Comparison of ENCODE assay signal across 9 mouse cellular contexts in genomic region chr6:55379641-55380335, GRCm38 (mm10). TPM values are rescaled to one million over a fixed set of nuclear protein-coding genes. Genes with fewer than 3 reads are reported as not detected.
DNase-seq lines count a peak whose midpoint lies in the region; ATAC-seq and TF ChIP-seq lines count a peak whose summit lies in the region.
"Had no signal": no experiment of that assay in that cellular context is flagged by ENCODE, and none has a peak within 500 bp of the region (broad histone marks: within the 10 kb centered on the region; RNA-seq: fewer than 3 reads in every experiment).

No protein-coding gene starts in this region.

- intact Hi-C loops in heart, postnatal 10 days (cut with DNase I) = no loop called here

- H3K9me3 ChIP-seq in heart, embryonic 12.5 days (replicated peaks) = no peaks in the 10 kb centered on the region
- no peaks in the 10 kb centered on the region for H3K9me3 ChIP-seq in hindbrain, embryonic 15.5 days
- H3K9me3 ChIP-seq in liver, embryonic 14.5 days (ENCODE audit: control insufficient read depth, low read length) = no peaks in the 10 kb centered on the region
- H3K9me3 ChIP-seq in neural tube, embryonic 13.5 days = no peaks in the 10 kb centered on the region

- DNase-seq in heart, postnatal 10 days = peak; percentile 45 to 64
- peak; percentile 56 for DNase-seq in MN1 (ENCODE audit: low spot score)
- DNase-seq in cerebellum, postnatal 36 days = peak; percentile 42 to 53
- DNase-seq in liver, embryonic 14.5 days (ENCODE audit: low read depth in 3 of 3, low spot score in 3 of 3) = peak; percentile 38 to 58 (median 45)

- no peak for TF ChIP-seq EP300 in liver, embryonic 14.5 days (IDR thresholded peaks at IDR 0.05; ENCODE audit: low read depth)

- H3K27ac ChIP-seq in heart, embryonic 12.5 days (ENCODE audit: poor library complexity, severe bottlenecking) = no peak overlapping the region
- no peak overlapping the region for H3K27ac ChIP-seq in hindbrain, embryonic 15.5 days (replicated peaks)
- H3K27ac ChIP-seq in liver, embryonic 14.5 days = no peak overlapping the region
- H3K27ac ChIP-seq in neural tube, embryonic 13.5 days (replicated peaks) = no peak overlapping the region

- peak; percentile 91 for TF ChIP-seq CTCF in liver, embryonic 14.5 days (IDR thresholded peaks at IDR 0.05; ENCODE audit: low read depth)

- no peaks in the 10 kb centered on the region for H3K36me3 ChIP-seq in heart, embryonic 12.5 days
- H3K36me3 ChIP-seq in hindbrain, embryonic 15.5 days = no peaks in the 10 kb centered on the region
- H3K36me3 ChIP-seq in liver, embryonic 14.5 days (replicated peaks; ENCODE audit: control insufficient read depth, insufficient read depth, low read depth) = no peaks in the 10 kb centered on the region
- no peaks in the 10 kb centered on the region for H3K36me3 ChIP-seq in neural tube, embryonic 13.5 days

- no peak overlapping the region for H3K9ac ChIP-seq in heart, embryonic 12.5 days
- no peak overlapping the region for H3K9ac ChIP-seq in hindbrain, embryonic 15.5 days
- H3K9ac ChIP-seq in liver, embryonic 14.5 days (replicated peaks) = no peak overlapping the region
- H3K9ac ChIP-seq in neural tube, embryonic 13.5 days = no peak overlapping the region

- 38% methylated on average over 3 of the region's 3 CpGs for WGBS in heart, embryonic 12.5 days
- WGBS in hindbrain, embryonic 15.5 days = 37% methylated on average over 3 of the region's 3 CpGs
- WGBS in liver, embryonic 14.5 days (ENCODE audit: insufficient replicate concordance) = 29% methylated on average over 3 of the region's 3 CpGs
- 43% methylated on average over 3 of the region's 3 CpGs for WGBS in neural tube, embryonic 13.5 days

- H3K4me1 ChIP-seq in heart, embryonic 12.5 days (replicated peaks) = no peaks in the 10 kb centered on the region
- H3K4me1 ChIP-seq in hindbrain, embryonic 15.5 days (replicated peaks) = no peaks in the 10 kb centered on the region
- peaks cover 0 to 13% of the 10 kb centered on the region in 2 experiments; a peak in 3 of 4 replicates for H3K4me1 ChIP-seq in liver, embryonic 14.5 days (replicated peaks; ENCODE audit: control insufficient read depth in 2 of 2, insufficient read depth in 2 of 2, low read length in 1 of 2)
- H3K4me1 ChIP-seq in neural tube, embryonic 13.5 days (replicated peaks) = no peaks in the 10 kb centered on the region

- no peak for ATAC-seq in heart, embryonic 12.5 days (ENCODE audit: insufficient number of reproducible peaks, low FRiP score)
- ATAC-seq in hindbrain, embryonic 15.5 days (ENCODE audit: low FRiP score, low read depth) = peak; percentile 73
- ATAC-seq in liver, embryonic 14.5 days (ENCODE audit: insufficient read depth) = peak; percentile 45
- ATAC-seq in neural tube, embryonic 13.5 days (ENCODE audit: low read depth) = peak; percentile 75
- ATAC-seq in megakaryocyte, adult 5-6 weeks (ENCODE audit: poor library complexity, severe bottlenecking) = no peak

- H3K27me3 ChIP-seq in heart, embryonic 12.5 days (replicated peaks) = peaks cover 81% of the 10 kb centered on the region
- no peaks in the 10 kb centered on the region for H3K27me3 ChIP-seq in hindbrain, embryonic 15.5 days
- H3K27me3 ChIP-seq in liver, embryonic 14.5 days (ENCODE audit: control insufficient read depth, insufficient read depth, low read length) = no peaks in the 10 kb centered on the region
- no peaks in the 10 kb centered on the region for H3K27me3 ChIP-seq in neural tube, embryonic 13.5 days

- H3K4me3 ChIP-seq in heart, embryonic 12.5 days = no peak overlapping the region
- no peak overlapping the region for H3K4me3 ChIP-seq in hindbrain, embryonic 15.5 days
- no peak overlapping the region for H3K4me3 ChIP-seq in liver, embryonic 14.5 days (ENCODE audit: insufficient read depth in 1 of 2, low read depth in 2 of 2, low read length in 2 of 2)
- H3K4me3 ChIP-seq in neural tube, embryonic 13.5 days = no peak overlapping the region

- H3K4me2 ChIP-seq in heart, embryonic 12.5 days = no peak overlapping the region
- H3K4me2 ChIP-seq in hindbrain, embryonic 15.5 days = no peak overlapping the region
- H3K4me2 ChIP-seq in liver, embryonic 14.5 days (ENCODE audit: low read depth) = no peak overlapping the region
- H3K4me2 ChIP-seq in neural tube, embryonic 13.5 days = no peak overlapping the region

RNA-seq across cellular contexts. Expression of gene Ghrhr, which starts 3.7 kb away (rescaled TPM):
- not detected for total RNA-seq in heart, postnatal 10 days (2021)
- polyA plus RNA-seq in heart, embryonic 12.5 days (2016; fragmentation: Nextera tagmentation; extraction: Ambion mirVana) = not detected in 2 replicates
- not detected in 2 replicates for polyA plus RNA-seq in hindbrain, embryonic 15.5 days (2015; fragmentation: Nextera tagmentation; extraction: Ambion mirVana)
- 0.02 and 0.03 TPM in 2 replicates for polyA plus RNA-seq in liver, embryonic 14.5 days (2012; rRNA removed)
- not detected in 2 replicates for polyA plus RNA-seq in liver, embryonic 14.5 days (2014; fragmentation: Nextera tagmentation; extraction: Ambion mirVana)
- not detected in 2 replicates for polyA plus RNA-seq in neural tube, embryonic 13.5 days (2015; fragmentation: Nextera tagmentation; extraction: Ambion mirVana)
- total RNA-seq in megakaryocyte, adult 5-6 weeks (2015) = not detected in 2 replicates
- not detected in 2 replicates for total RNA-seq in megakaryocyte, adult 5-6 weeks (2017)
- total RNA-seq: left cerebral cortex, adult 18-20 months had no signal

RNA-seq across cellular contexts. Expression of gene Aqp1, which starts 43.6 kb away (rescaled TPM):
- 100 to 1,000 TPM; 195 to 252 TPM for total RNA-seq in heart, postnatal 10 days (2021)
- 23.0 and 23.5 TPM in 2 replicates for polyA plus RNA-seq in heart, embryonic 12.5 days (2016; fragmentation: Nextera tagmentation; extraction: Ambion mirVana)
- 17.5 and 21.7 TPM in 2 replicates for polyA plus RNA-seq in hindbrain, embryonic 15.5 days (2015; fragmentation: Nextera tagmentation; extraction: Ambion mirVana)
- polyA plus RNA-seq in liver, embryonic 14.5 days (2012; rRNA removed) = 58.3 and 59.3 TPM in 2 replicates
- 13.2 and 15.1 TPM in 2 replicates for polyA plus RNA-seq in liver, embryonic 14.5 days (2014; fragmentation: Nextera tagmentation; extraction: Ambion mirVana)
- polyA plus RNA-seq in neural tube, embryonic 13.5 days (2015; fragmentation: Nextera tagmentation; extraction: Ambion mirVana) = 4.7 and 5.5 TPM in 2 replicates
- total RNA-seq in megakaryocyte, adult 5-6 weeks (2015) = 3.6 and 7.2 TPM in 2 replicates
- 5.4 and 14.4 TPM in 2 replicates for total RNA-seq in megakaryocyte, adult 5-6 weeks (2017)

Comparison
In these comparisons a context has a peak if more than half of its experiments do, and no peak if none do; other contexts are left out.
1. ATAC-seq: peak in hindbrain, embryonic 15.5 days (single experiment), liver, embryonic 14.5 days (single experiment) and neural tube, embryonic 13.5 days (single experiment); none in heart, embryonic 12.5 days (single experiment) and megakaryocyte, adult 5-6 weeks (single experiment).
2. Peak in every context shown above with its lines, with median percentiles within 50 percentile points of each other: DNase-seq.